Mouse (Mus musculus): ENCODE data around the gene Meis1. TPM values are rescaled to one million over a fixed set of nuclear protein-coding genes. Genes with fewer than 3 reads are reported as not detected.

The Meis1 gene
- total RNA-seq, 2 experiments from 2014 or later, result 3.6 to 4.5 TPM

DNA sequence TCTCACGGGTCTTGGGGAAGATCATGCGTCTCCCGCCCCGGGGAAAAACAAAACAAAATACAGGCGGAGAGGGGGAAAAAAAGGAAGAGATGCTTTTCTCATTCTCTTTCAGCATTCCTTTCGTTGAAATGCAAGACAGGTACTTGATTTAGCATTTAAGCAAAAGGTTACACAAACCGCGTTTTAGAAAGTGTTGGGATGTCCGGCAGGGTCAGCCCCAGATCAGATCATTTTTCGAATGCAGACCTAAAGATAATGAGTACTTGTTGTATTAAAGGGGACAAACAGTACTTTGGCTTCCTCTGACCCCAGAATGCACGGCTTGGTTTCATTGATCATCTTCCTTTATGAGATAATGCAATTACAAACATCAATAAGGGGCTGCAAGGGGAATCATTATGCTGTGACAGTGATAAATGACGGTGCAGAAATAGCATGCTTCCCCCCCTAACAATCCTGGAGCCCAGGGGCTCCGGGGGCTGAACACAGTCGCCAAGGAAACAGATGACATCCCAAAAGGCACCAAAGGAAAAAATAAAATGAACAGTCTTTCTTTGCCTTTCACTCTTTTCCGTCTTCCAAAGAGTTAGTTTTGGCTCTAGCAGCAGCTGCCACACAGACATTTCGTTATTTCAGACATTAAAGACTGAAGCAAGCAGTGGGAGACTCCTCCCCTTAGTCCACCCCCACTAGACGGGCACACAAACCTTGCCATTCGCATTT lies 144.3 kb downstream of the Meis1 start:
- no peak for DNase-seq (ENCODE audit: low spot score in 2 of 2)
- intact Hi-C loops (cut with DNase I), result loop anchor here (5.0 to 10.0 kb wide), 3 partner anchors 122 to 1590 kb away; no protein-coding TSS in a partner anchor

GRCm38 (mm10) chr11:18873451-18874277 lies 145.1 kb downstream of the Meis1 start:
- intact Hi-C loops (cut with DNase I), result loop anchor here (5.0 to 10.0 kb wide), 3 partner anchors 121 to 1589 kb away; no protein-coding TSS in a partner anchor
- no peak for DNase-seq (ENCODE audit: low spot score in 2 of 2)

DNA sequence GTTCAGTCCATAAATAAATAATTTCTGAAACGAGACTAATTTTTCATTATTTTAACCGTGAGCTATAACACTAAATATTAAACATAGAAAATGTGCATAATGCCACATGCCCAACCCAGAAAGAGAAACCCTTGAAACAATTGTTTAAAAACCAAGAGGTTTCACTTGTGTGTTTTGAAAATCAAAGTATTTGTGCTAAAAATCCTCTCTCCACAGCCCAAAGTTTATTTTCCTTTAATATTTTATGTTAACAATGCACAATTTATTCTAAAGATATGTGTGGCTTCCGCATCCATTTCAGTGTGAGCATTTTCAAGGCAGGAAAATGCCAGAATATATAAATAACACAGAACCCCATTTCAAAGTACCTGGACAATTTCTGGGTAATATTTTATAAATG lies 146.0 kb downstream of the Meis1 start:
- intact Hi-C loops (cut with DNase I), result loop anchor here (5.0 to 10.0 kb wide), 3 partner anchors 120 to 1588 kb away; no protein-coding TSS in a partner anchor
- no peak for DNase-seq (ENCODE audit: low spot score in 2 of 2)

GRCm38 (mm10) chr11:18872118-18872751 lies 146.6 kb downstream of the Meis1 start:
- intact Hi-C loops (cut with DNase I), result loop anchor here (5.0 to 10.0 kb wide), 3 partner anchors 120 to 1587 kb away; no protein-coding TSS in a partner anchor
- DNase-seq (ENCODE audit: low spot score in 2 of 2), result no peak

DNA sequence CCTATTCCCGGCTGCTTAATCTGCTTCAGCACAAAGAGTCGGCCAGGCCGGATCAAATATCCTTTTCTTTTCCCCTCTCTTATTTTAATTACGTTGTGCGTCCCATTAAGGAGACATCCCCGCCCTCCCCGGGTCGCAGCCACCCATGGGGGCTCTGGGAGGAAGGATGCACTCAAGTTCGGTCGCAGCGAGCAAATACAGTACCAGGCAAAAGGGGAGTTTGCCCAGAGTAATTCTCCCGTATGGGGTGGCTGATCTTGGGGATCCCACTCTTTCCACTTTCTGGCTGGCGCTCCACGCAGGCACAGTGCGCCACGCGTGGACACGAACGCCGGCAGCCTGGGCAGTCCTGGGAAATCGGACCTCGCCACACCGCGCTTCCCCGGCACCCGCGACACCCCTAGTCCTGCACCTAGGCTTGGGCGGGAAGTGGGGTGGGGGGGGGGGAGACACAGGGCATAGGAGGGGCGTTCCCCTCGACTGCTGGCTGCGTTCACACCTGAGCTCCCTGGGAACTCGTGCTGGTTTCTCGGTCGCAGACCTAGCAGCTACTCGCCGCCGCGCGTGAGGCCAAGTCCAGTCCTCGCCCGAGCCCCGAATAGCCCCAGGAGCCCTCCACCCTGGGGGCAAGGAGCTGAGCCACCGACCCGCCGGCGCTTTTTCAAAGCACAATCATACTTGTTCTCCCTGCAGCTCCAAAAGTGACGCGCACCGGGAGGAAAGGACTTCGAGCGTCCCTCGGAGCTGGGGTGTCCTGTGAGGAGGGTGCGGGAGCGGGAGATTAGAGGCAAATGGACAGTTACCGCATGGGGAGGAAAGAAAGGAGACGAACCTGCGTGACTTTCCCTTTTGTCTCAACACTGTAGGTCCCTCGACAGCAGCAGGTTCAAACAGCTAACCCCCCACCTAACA lies 147.4 kb downstream of the Meis1 start:
- intact Hi-C loops (cut with DNase I), result loop anchor here (5.0 to 10.0 kb wide), 3 partner anchors 119 to 1587 kb away; no protein-coding TSS in a partner anchor
- no peak for DNase-seq (ENCODE audit: low spot score in 2 of 2)

DNA sequence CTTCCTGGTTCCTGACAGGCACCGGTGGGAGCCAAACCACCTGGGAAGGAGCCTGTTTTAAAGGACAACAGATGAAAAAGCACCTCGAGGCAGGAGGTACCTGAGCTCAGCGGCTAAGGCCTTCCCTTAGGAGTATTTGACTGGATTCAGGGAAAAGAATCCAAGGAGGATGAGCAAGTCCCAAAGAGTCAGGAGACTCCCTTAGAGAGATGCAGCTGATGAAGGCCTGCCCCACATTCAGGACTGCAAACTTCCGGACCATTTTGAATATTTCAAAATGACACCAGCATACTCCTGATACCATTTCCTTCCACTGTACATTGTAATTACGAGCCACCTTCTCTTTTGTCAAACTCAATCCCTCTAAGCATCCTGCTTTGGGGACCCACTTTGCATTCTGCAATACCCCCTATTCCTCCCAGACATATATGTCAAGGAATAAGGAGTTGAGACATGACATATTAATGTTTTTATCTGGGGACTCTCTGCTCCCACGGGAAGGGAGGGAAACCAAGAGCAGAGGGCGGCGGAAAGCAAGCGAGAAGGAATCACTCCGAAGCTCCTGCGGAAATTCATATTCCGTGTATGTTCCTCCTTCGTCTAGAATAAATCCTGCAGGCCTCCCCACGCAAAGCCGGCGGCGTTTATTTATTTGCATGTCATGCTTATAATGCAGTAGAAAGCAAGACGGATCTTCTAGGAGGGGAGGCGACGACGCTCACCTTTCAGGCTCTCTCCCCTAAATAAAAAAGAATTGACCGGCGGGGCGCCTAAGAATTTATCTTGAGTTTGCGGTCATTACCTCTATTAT lies 148.5 kb downstream of the Meis1 start:
- DNase-seq (ENCODE audit: low spot score in 2 of 2), result no peak
- intact Hi-C loops (cut with DNase I), result loop anchor here (5.0 to 10.0 kb wide), 3 partner anchors 118 to 1586 kb away; no protein-coding TSS in a partner anchor

DNA sequence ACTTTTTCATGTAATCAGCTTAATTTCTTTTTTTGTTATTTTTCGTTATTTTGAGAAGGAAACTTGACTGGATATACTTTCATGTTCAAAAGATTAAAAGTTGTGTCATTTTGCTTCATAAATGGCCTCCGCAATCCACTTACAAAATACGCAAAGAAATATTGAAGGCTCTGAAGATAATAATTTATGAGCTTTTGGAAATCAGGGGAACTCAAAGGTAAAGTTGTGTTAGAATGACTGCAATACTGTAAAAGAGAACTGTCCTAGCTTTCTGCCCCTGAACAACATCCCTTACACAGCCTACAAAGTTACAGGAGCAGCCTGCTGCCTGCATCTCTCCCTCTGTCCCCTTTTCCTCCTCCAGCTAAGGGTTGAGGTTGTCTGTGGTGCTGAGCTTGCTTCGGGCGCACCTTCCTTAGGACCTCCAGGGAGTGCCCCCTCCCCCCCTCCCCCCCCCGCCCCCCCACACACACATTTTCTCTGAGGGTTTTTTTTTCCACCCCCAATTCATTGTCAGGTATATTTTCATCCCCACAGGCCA lies 149.3 kb downstream of the Meis1 start:
- DNase-seq (ENCODE audit: low spot score in 2 of 2), result no peak
- intact Hi-C loops (cut with DNase I), result no loop called here

DNA sequence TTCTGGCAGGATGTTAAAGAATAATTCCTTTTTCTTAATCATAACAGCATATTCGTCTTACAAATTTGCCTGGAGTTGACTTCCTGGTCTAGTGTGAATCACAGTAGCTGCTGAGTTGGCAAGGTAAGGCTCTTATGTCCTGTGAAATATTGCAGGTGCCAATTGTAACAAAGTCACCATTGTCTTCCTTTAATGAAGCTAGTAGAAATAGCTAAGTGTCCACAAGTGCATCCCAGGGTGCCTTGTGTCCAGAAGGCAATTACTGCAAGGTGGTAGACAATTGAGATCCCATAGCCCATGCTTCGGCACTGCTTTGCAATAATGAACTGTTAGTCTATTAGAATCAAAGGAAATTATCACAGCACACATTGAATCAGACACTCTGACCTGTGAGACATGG lies 151.1 kb downstream of the Meis1 start:
- no peak for DNase-seq (ENCODE audit: low spot score in 2 of 2)
- intact Hi-C loops (cut with DNase I), result no loop called here

DNA sequence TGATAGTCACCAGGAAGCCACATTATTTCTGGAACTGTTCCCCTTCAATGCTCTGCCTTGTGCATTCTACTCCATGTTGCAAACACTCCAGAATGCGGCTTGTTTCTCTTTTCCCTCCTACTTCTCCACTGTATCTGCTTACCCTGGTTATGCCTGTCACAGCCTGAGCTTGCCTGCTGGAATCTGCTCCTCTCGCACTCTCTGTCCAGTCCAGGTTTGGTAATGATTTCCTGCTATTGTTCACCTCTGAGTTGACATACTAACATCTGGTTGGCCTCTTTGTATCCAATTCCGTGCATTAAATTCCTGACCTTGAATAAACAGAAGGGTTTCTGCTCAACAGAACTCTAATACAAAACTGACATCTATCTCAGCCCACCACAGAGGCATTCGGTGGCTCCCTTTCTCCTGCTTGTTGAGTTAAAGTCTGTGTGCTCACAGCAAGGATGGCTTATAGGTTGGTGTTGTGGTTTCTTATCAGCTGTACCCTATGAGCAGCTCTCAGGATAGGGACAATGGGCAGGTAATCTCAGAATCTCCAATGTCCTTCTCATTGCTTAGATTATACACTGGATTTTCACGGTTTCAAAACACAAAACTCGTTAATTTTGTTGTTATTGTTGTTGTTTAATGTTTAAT lies 152.5 kb downstream of the Meis1 start:
- no peak for DNase-seq (ENCODE audit: low spot score in 2 of 2)
- intact Hi-C loops (cut with DNase I), result no loop called here

- intact Hi-C loops (cut with DNase I), result no loop called here
- DNase-seq (ENCODE audit: low spot score in 2 of 2), result no peak
These were observed 168.0 kb downstream of the Meis1 start for GRCm38 (mm10) chr11:18850772-18851171.

GRCm38 (mm10) chr11:18847650-18848049 lies 171.1 kb downstream of the Meis1 start:
- intact Hi-C loops (cut with DNase I), result no loop called here

GRCm38 (mm10) chr11:18846472-18846871 lies 172.3 kb downstream of the Meis1 start:
- intact Hi-C loops (cut with DNase I), result no loop called here
- DNase-seq (ENCODE audit: low spot score in 2 of 2), result no peak

More at GRCm38 (mm10) chr11:18847650-18848049, 171.1 kb downstream of the Meis1 start:
- no peak for DNase-seq (ENCODE audit: low spot score in 2 of 2)

DNA sequence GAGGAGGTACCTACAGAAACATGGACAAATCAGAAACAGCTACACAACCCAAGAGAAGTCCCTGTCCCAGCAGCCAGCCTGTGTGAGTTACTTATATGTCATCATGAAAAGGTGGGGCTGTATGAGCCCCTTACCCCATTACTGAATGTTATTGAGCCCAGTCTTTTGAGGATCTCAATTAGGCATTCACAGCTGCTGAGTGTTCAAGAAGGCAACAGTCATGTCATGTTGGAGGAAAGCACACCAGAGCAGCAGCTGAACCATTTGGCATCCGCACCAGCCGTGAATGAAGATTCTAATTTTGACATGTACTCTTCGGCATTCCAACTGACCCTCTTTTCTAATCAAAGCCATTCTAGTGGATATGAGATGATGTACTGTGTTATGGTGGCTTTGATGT lies 172.9 kb downstream of the Meis1 start:
- DNase-seq (ENCODE audit: low spot score in 2 of 2), result no peak
- intact Hi-C loops (cut with DNase I), result no loop called here

GRCm38 (mm10) chr11:18845466-18845865 lies 173.3 kb downstream of the Meis1 start:
- intact Hi-C loops (cut with DNase I), result no loop called here
- no peak for DNase-seq (ENCODE audit: low spot score in 2 of 2)

- DNase-seq (ENCODE audit: low spot score in 2 of 2), result no peak
- intact Hi-C loops (cut with DNase I), result no loop called here
These were observed 188.7 kb downstream of the Meis1 start for GRCm38 (mm10) chr11:18830087-18830486.

Data from left cerebral cortex, postnatal 14 days (tissue).